Mouse (Mus musculus) CD4-positive helper T cell, adult 2 months (primary cell): ENCODE measurements around the gene Eva1c.
A peak's percentile ranks its signal among the peaks of the same experiment; 100 is the strongest.

Experiments used
- DNase-seq: peaks from one replicate; pipeline ENCODE4 v3.0.0-alpha.2; 2012; ENCODE audit warnings: low read depth, missing footprints, low spot score

Eva1c gene

DNA sequence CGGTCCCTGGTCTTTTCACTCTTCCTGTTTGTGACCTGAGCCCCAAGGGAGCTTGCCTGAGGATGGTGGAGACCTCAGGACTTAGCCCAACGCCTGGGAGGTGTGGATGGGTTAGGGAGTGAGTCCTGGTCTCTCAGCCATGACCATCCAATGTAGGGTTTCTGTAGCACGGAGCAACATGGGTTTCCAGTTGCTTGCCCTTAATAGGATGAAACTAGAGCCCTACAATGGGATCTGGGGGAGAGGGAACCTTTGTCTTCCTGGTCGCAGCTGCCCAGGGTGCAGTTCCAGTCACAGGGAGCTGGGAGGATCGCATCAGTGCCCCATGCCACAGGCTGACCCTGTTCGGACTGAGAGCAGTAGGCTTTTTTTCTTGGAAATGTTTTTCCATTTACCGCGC lies 90.6 kb downstream of the Eva1c start:
- no peak for DNase-seq

DNA sequence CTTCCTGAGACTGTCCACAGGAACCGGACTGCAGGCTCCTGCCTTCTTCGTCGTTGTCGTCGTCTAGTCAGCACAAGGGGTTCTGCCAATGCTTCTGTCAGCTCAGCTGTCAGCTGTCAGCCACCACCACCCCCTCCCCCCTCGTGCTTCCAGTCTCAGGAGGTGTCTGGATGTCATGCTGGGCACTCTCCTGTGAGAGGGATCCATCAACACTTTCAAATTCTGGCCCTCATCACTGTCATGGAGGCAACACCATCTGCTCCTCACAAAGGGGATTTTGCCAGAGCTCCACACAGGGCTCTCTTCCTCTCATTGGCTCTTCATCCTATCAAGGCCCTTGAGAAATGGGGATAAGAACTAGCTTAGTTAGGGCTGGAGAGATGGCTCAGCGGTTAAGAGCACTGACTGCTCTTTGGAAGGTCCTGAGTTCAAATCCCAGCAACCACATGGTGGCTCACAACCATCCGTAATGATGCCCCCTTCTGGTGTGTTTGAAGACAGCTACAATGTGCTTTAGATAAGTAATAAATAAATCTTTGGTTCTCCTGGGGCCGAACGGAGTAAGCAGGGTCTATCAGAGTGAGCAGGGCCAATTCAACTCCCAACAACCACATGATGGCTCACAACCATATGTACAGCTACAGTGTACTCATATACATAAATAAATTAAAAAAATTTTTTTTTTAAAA lies 95.1 kb downstream of the Eva1c start:
- no peak for DNase-seq

DNA sequence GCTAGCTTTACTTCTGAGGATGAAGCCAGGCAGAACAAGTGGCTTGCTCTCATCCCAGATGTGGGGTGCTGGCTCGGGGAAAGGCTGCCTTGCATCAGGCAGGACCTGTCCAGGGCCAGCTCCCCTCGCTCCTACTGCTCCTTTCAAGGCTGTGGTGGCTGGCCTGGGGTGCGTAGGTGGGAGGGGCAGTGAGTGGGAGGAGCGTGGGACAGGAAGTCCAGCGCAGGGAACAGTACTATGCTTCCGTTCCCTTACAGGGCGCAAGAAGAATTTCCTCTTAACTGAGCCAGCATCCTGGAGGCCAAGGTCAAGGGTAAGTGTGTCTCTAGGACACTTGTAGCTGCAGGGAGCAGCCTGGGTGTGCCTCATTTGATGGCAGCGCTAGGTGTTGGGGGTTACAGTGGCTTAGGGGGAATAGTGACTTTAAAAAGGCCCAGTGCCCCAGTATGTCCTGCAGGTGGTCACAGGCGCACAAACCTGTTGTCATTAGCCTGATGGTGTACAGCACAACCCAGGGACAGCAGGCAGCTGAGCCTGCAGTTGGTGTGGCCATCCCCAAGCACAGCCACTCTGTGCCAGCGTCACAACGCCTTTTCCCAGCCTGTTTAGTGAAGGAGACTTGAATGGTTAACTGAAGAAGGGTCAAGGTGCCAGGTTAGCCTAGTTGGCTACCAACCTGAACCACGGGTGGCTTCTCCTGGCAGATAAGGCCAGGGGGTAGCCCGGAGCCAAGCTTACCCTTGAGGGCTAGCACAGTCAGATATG lies 98.3 kb downstream of the Eva1c start:
- DNase-seq: no peak

DNA sequence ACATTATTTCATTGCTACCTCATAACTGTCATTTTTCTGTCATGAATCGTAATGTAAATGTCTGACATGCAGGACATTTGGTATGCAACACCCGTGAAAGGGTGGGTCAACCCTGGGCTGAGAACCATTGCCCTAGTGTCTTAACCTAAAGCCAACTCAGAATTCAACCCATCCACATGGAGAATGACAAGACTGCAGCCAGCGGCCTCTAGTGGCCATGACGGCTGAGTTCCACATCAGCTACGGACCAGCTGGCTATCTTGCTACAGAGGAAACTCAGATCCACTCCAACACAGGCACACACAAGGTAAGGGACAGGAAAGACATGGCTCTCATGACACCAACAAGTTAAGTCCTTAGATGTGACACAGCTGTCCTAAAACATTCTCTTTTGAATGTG lies 98.9 kb downstream of the Eva1c start:
- no peak for DNase-seq

DNA sequence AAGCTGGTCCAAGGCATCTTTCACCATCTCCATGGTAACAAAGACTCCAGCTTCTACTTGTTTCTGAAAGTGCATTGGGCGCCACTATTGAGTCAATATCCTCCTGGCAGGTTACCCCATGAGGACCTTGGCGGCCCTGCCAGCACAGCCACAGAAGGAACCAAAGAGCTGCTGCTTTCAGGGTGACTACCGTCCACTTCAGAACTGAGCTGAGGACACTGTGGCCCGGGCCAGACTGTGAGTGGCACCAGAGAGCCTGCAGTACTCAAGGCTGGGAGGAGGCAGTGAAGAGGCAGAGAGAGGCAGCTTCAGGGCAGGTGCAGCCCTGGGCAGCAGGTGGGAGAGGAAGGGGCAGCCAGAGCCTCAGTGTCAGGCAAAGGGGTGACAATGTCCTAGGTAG lies 100.9 kb downstream of the Eva1c start:
- no peak for DNase-seq

DNA sequence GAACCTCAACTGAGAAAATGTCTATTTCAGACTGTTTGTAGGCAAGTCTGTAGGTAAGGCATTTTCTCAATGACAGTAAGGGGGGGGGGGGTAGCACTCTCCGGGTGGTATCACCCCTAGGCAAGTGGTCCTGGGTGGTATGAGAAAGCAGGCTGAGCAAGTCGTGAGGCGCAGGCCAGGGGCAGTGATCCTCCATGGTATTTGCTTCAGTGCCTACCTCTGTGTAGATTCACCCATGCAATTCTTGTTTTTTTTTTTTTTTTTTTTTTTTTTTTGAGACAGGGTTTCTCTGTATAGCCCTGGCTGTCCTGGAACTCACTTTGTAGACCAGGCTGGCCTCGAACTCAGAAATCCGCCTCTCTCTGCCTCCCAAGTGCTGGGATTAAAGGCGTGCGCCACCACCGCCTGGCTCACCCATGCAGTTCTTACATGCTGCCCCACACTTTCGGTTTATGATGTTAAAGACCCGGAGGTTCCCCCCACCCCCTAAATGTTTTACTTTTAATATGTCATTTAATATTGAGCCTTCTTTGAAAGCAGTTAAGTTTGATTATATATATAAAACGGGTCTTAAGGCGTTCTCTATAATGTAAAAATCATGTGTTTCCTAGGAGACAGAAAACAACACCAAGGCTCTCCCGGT lies 107.1 kb downstream of the Eva1c start:
- DNase-seq: no peak

DNA sequence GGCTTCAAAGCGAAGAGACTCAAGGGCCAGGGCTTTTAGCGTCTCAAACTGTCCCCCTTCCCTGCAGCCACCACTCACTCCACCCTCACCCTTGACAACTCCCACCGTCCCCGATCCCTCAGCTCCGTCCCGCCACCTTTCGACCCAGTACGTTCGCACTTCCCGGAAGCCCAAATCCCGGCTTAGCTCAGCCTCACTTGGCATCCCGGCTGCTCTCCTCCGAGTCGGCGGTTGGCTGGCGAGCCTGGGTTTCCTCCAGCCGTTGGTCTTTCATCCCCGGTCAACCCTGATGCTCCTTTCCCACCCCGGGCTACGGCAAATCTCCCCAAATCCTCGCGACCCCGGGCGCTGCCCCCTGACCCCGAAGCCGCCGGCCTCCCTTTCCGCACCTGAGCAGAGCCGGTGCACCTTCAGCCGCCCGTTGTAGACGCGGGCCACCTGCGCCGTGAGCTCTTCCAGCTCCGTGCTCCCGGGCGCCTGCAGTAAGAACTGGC lies 107.7 kb downstream of the Eva1c start:
- no peak for DNase-seq

DNA sequence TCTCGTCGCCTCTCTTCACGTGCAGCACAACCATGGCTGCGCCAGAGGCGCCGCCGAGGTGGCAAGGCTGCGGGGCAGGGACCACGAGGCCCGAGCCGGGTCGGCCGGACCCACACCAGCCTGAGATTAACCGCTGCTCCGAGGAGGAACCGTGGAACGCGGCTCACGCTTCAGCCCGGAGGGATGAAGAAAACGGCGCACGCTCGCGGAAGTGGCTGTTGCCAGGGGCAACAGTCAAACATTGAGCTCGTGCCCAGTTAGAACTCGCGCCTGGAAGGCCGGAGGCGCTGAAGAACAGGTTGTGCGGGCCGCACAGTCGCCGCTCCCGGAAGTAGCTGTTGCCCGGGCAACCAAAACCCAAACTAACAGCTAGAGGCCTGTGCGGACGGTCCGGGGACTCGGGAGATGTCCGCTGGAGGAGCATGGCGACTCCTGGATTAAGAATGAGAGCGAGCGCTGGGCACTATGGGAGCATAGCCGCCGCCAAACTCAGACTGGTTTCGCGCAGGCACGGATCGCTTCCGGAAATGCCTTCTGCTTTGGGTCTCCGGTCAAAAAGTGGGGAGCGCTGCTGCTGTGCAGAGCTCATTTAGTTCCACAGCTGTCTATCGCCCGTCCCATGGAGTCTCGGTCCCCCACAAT lies 108.3 kb downstream of the Eva1c start, which contains the start of gene Cfap298:
TSS of gene Cfap298 (minus strand) at position 428 of the 642 bp plus-strand sequence.
- peak; percentile 96 for DNase-seq

DNA sequence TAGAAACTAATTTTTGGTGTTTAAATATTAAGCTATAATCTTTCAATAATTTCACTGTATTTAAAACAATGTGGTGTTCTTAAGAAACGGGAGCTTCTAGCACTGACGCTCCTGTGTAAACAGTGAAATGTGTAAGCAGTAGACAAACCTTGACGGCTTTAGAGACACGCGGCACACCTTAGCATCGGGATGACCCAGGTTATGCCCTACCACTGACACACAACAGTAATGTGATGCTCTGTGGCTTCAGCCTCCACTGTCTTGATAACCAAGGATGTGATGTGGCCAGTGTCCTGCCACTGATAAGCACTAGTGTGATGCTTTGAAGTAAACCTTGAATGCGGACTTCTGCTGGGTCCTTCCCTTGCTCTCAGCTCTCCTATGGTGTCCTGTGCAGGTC lies 114.7 kb downstream of the Eva1c start:
- DNase-seq: no peak

DNA sequence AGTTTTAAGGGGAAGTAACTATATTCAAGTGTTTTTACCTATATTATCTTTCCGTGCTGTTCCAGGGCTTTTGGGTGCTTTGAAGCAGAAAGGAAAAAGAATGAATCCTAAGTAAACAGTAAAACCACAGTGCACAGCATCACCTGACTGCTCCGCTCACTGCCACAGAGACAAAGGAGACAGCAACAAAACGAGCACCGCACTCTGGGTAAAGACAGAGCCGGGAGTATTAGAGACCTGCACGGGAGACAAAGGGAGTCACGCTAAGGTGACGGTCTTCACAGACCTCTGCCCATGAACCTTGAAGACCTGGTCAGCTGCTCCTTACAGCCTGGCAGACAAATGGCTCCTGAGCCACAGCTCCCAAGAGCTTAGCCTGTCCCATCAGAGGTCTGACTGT lies 120.5 kb downstream of the Eva1c start:
- no peak for DNase-seq

DNA sequence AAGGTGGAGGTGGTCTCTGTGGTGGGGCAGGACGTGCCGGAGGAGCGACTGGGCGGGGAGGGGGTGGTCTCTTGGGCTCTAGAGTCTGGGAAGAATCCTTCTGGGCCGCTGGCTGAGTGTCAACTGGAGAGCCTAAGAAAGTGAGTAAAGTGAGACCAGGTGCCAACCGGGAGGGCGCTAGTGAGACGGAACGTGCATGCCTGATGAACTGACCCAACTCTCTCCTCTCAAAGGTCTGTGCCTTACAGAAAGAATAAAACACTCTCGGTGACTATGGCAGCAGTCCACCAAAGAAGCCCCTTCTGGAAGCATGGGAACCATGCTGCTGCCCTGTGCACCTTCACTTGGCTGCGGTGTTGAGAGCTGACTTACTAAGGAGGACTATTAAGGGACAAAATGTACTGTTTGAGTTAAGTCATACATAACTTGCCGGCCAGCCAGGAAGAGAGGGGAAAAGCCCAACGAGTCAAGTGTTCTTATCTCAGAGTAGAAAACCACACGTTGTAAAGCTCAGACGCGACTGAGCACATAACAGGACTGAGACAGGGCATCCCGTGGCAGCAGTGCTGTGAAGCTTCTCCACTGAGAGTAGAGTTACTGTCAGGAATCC lies 123.9 kb downstream of the Eva1c start:
- no peak for DNase-seq

DNA sequence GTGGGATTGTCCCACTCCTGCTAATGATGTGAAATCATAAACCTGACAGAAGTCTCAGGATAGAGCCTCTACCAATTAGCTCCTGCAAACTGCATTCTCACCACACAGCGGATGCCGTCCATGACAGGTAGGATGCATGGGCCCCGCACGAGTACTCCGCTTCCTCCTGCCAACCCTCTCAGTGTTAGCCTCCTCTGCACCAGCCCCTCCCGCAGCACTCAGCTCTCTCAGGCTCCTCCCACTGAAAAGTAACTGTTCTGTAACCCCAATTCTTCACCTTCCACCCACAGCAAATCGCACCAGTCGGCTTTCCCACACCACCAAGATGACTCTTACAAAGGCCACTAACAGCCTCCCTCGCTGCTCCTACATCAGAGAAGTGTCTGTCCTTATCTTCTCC lies 126.6 kb downstream of the Eva1c start:
- no peak for DNase-seq

DNA sequence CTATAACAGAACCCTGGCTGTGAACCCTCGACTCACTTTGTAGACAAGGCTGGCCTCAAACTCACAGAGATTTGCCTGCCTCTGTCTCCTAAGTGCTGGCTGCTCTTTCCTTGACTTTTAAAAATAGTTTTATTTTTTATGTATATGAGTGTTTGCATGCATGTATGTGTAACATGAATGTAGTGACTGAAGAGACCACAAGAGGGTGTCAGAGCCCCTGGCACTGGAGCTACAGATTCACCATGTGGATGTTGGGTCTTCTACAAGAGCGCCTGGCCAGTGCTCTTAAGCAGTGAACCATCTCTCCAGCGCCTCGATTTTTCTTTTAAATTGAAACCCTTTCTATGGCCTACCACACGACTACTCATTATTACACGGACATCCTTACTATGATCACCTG lies 127.3 kb downstream of the Eva1c start:
- DNase-seq: peak; percentile 23
